Mouse (Mus musculus): ENCODE measurements at regions not wholly inside any gene's neighbourhood (a gene's known extent, or its start where the extent isn't known, plus 50 kb on each side); places are given as distances from the start of the nearest gene placed in this dataset.

- no peak for TF ChIP-seq EP300 (IDR thresholded peaks at IDR 0.05)
- no peak for TF ChIP-seq CTCF (IDR thresholded peaks at IDR 0.05)
These were observed 113.1 kb upstream of the Gm26897 start for GRCm38 (mm10) chr5:111620626-111621025.

All from lung, postnatal 0 days (tissue).